Mouse (Mus musculus) urinary bladder, postnatal 25 days (tissue): ENCODE results near the gene Aldh1a3.

Experiments used
- DNase-seq: peaks from one replicate; pipeline ENCODE4 v3.0.0; 2022; ENCODE audit warnings: low spot score

Aldh1a3 gene

DNA sequence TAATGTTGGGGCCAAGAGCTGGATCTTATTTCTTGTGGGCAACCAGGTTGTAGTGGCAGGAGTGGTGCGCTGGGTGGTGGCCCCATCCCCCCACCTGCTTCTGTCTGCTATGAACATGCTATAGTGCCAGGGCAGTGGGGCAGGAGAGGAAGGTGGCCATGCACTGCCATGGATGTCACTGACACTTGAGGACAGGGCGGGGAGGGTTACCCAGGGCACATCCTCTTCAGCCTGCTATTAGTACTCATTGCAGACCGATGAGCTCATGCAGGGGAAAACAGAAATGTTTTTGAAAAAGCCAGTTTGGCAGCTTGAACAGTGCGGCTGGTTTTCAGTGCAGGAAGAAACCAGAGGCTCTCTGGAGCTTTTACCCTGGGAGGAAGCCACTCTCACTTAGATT, 10.5 kb downstream of the Aldh1a3 start:
- no peak for DNase-seq

DNA sequence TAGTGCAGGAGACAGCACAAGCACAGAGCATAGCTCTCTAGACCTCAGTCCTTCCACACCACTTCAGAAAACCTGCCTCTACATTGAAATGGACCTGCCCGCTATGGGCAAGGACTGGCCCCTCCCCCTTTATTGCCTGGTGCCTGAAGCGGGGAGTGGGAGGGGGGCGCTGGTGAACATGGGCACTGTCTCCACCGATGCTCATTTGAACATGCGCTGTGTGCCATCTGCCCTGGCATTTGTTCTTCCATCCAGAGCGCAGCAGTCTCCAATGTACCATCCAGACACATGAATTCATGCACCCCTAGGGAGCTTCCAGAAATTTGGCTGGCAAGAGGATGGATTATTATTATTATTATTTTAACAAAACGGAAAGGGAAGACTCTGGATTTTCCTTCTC, 14.2 kb downstream of the Aldh1a3 start:
- DNase-seq: no peak

DNA sequence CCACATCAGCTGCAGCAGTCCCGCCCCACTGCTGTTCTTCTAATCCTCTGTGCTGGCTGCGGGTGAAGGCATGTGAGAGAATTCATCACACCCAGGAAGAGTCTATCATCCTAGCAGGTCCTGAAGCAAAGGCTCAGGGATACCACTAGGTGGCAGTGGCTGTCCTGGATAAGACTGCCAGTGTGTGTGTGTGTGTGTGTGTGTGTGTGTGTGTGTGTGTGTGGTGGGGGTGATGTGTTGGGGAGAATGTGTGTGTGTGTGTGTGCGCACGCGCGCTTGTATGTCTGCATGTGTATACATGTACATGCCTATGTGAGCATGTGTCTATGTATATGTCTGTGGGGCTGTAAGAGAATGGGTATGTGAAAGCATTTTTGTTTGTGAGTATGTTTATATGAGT, 17.9 kb downstream of the Aldh1a3 start:
- DNase-seq: peak; percentile 30

DNA sequence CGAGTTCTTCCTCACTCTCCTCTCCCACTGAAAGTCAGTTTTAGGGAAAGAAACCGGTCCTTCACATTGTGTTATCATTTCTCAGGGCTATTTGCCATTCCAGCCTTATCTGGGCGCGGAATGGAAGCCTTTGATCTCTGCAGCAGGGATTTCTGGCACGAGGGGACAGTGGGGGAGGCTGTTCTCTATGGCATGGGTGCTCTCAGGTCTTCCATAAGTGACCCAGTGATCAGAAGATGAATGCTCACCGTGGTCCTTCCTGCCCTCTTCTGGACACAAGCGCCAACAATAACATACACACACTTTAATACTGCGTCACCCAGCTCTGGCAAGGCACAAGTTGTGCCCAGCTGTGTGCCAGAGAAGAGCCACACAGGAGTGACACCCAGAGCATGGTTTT, 20.3 kb downstream of the Aldh1a3 start:
- no peak for DNase-seq

DNA sequence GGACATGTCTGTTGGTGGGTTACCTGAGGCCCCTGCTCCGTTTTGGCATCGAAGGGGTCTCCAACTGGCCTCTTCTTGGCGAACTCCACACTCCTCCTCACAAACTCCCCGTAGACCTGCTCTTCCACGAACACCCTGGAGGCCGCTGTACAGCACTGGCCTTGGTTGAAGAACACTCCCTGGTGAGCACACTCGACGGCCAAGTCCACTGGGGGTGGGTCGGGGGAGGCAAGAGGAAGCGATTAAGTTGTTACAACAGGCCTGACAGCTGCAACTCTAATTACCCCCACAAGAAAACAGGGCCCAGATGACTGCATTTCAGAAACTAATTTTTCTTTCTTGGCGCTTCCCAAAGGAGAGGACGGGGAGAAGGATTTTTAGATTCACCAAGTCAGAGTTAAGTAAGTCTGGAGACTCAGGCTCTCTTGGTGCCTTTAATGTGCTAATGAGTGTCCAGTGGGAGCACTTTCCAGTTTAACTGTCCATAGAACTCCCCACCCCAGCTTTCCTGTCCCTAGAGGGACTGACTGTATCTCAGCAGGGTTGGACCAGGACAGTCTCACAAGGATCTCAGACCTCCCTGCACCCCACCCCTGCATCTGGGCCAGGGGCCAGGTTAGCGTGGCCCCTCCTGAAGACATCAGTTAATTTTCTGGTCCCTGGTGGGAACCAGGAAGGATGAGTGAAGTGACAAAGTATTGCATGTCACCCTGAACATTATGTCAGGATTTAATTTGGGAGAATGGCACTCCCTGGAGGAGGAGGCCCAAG, 21.2 kb downstream of the Aldh1a3 start:
- no peak for DNase-seq

DNA sequence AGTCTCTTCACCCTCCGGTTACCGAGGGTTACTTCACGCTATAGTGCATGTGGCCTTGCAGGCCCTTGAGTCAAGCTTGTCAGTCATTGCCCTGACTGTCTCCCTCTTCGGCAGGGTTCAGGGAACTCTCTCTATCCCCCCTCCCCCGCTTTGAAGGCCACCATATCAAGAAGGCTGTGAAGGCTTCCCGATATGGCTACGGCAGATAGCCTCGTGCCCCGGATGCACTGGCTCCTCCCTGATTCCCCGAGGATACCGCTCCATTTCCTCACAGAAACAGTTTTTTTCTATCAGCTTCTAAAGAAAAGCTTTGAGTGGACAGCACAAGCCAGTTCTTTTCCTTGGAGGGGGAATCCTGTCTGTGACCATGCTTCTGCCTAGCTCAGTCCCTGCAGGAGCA, 21.8 kb downstream of the Aldh1a3 start:
- DNase-seq: no peak

DNA sequence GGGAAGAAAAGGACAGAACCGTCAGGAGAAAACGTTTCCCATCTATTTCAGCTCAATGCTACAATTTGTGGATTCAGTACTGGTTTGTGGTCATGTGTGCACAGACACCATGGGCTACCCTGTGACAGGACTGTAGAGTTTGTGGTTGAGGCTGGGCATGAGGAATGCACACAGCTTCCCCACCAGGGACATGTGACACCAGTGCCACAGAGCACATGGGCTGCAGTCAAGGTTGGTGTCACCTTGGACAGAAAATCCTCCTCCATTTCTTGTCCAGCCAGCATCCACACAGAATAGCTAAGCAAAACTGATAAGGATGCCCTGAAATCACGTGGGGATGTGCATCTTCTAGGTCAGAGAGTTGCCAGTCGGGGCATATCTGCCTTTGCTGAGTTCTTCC, 22.5 kb downstream of the Aldh1a3 start:
- DNase-seq: no peak

DNA sequence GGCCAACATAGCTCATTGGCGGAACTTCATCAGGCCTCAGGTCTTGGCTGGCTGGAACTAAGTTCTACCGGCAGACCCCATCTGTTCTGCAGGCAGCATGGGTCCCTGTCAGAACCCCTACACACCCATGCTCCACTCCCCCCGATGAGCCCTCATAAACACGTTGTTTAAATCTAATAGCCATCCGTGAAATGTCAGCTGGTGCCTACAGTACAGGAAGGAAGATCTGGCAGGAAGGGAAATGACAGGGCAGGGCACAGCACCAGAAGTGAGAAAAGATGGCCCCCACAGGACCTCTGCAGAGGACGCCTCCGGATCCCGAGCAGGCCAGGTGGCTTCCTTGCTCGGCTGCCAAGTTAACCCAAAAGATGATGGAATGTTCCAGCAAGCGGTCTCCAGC, 23.2 kb downstream of the Aldh1a3 start:
- no peak for DNase-seq

DNA sequence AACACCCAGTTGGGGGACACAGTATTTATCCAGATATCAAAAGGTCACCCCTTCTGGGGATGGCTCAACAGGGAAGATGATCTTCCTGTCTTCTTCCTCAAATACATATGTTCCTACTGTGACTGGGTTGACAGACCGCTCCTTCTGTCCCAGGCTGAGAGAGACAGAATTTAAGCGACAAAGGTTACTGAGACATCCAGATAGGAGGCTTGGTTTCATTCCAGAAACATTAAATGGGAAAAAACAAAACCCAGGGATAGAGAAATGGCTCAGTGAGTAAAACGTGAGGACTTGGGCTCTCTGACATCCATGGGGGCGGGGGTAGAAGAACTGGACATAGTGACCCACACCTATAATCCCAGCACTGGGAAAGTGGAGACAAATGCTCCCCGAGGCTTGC, 24.4 kb downstream of the Aldh1a3 start:
- DNase-seq: no peak

DNA sequence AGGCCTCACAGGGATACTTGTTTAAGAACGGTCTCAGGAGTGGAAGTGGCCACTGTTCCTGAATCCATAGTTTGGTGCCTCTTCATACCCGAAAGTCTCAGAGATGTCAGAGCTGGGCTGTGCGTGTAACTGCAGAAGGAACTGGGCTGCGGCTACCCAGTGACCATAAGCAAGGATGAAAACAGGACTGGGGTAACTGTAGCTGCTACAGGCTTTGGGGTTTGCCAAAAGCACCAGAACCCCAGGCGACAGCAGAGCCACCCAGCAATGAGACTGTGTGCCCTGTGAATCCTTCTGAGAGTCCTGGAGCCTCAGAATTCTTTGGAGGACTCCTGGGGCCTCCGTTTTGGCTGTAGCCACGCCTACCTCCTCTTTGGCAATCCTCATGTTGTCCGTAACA, 25.7 kb downstream of the Aldh1a3 start:
- no peak for DNase-seq

DNA sequence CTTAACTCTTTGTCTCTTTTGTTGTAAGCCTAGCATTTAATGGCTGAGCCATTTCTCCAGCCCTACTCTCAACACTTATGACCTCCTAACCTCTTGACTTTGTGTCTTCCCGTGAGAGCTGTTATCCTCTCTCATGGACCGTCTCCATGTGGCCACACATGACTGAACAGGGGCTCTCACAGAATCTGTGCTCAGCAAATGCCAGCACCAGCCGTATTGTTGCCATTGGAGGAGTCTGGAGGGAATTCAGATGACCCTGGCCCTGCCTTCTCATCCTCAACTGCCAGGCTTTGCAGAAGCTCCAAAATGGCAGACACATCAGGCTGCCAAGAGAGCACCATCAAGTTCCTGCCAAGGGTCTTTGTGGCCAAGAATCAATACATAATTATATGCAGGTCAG, 30.0 kb downstream of the Aldh1a3 start:
- DNase-seq: no peak

DNA sequence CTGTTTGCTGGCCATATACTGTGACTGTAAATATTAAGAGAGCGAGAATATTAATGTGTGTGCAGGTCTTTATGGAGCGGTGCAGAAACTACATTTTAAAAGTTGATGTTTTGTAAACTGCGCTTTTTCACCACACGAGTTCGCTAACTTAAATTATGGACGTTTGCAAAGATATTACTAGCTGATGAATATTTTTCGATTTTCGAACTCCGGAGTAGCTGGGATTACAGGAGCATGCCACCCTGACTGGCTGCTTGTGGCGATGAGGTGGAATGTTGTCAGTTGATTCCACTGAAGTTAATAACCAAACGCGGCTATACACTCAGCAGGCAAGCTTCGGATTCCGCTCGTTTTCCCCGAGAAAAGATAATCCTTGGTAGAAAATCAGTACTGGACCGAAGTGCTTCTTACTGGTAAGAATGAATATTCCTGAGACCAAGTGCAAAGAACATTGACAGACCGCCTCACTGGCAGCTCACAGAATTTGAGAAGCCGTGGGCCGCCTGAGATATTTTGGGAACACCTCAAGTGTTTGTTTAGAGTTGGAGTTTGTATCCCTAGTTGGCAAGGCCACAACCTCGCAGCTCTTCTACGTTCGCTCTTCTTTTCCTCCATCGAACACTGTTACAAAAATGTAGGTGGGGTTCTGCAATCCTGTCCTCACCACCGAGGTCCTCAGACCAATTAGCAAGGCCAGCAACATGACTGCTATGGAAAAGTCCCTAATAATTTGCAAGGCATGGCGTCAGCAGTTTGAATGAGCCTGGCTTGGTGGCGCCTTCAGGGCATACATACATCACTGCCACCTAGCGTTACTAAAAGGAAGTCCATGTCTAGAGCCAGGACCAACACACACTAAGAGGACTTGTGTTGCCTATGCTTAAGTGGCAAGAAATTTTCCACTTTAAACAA, 38.4 kb downstream of the Aldh1a3 start:
- peak; percentile 46 for DNase-seq

DNA sequence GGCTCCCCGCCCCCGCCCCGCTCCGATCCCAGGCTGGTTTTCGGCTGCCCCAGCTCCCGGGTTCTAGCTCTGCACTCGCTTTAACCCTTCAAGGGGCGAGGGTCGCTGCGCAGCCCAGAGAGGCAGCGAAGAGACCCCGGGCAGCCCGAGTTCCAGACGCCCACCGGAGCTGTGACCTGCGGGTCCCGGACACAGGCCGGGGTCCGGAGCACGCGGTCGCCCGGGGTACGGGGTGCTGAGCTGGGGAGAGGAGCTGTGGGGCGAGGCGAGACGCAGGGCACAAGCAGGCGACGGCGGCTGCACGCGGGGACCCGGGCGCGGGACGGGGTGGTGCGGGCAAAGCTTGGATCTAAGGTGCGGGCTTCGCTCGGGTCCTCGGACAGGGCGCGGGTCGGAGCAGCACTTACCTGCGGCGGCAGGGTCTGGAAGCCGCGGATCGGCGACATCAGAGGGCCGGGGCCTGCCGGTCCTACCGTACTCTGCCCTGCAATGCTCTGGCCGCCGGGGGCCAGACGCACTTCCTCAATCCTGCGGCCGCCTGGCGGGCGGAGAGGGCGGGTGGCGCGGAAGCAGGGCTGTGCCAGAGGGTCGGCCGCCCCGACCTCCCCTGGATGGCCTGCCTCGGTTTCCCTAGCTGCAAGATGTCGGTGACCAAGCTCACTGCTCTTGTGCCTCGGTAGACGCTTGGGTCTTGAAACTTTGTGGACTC, 39.4 kb downstream of the Aldh1a3 start, which contains the start of gene Lrrk1:
Gene Lrrk1, minus strand, starts transcription at position 538 of the 709 bp plus-strand sequence.
- peak; percentile 56 for DNase-seq

DNA sequence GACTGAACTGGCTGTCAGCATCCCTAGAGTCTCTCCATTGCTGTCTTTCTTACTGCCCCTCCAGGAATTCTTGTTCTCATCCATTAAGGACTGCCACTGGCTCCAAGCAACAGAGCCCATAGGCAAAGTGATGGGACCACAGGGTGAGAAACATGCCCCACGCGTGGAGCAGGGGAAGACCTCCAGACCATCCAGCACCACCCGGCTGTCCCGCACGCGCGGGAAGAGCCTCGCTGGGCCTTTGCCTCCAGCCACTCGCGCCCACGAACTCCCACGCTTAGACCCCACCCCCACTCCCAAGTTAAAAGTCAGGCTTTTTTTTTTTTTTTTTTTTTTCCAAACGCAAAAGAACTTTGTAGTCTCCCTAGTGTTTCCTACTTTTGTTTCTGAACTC, 39.9 kb downstream of the Aldh1a3 start:
- DNase-seq: no peak

DNA sequence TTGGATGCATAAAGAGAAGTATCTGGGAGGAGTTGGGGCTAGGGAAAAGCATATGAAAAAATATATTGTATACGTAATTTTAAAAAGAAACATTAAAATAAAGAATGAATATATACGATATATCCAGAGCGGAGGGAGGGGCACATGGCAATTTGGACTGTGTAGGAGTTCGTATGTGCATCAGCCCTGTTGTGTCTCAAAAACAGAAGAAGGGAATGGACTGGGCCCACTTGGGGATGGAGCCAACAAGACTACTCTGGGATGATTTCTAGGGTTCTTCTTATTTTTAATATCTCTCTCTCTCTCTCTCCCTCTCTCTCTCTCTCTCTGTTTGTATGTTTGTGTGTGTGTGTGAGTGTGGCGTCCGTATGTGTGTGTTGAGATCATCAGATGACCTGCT, 40.9 kb downstream of the Aldh1a3 start:
- DNase-seq: no peak

DNA sequence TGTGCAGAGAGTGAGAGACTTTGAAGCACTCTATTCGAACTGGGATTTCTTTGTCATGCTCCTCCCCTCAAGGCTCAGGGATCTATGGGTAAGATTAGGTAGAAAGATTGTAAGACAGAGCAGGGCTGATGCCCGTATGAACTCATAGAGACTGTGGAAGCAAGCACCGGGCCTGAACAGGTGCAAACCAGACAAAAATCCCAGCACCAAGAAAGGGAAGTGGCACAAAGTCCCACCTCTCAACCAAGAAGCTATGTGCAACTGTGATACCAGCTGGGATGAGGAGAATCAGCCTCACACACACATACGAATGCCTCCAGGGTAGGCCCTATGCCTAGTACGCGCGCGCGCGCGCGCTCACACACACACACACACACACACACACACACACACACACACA, 41.5 kb downstream of the Aldh1a3 start:
- DNase-seq: no peak

DNA sequence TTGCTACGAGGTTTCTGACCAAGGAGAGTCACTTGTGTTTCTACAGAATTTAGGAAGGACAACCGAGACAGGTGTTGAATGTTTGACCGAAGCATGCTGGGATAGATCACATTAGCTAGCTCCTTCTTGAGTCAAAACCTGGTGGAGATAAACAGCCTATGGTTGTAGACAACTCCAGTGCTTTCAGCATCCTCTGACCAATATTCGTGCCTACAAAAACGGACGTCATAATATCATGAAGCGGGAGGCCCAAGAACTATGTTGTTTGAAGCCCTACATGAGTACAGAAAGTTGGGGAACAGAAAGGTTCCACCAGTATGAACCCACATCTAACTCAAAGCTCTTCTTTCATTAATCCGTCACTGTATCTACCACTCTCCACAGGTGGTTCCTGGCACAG, 42.4 kb downstream of the Aldh1a3 start:
- DNase-seq: no peak

DNA sequence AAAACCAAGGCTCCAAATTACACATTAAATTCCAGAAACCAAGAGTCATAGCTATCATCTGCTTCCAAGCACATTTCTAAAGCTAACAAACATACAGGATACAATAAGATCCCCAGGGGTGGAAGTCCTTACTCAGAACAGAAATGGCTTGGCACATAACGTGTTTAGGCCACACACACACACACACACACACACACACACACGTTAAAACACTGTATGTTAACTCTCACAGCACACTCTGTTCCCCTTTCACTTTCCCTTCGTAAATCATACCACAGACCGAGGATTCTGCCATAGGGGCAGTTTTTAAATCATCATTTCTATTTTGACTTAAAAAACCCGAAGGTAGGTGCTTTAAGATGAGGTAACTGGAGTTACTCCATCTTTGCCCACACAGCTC, 43.1 kb downstream of the Aldh1a3 start:
- DNase-seq: no peak

DNA sequence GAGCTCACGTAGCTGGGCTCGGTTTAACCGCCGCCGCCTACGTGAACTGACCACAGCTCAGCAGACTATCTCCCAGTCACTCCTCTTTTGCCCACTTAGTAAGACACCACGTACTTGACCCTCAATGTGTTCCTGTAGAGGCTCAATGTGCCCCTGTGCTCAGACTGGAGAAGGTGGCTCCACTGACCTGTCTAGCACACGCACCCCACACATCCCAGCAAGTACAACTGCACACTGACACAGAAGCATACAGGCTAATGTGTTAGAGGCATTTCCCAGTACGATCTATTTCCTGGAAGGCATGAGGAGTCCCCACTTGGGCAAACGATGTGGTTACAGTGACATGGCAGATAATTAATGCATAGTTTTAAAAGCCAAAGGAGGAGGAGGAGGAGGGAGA, 50.8 kb downstream of the Aldh1a3 start:
- no peak for DNase-seq

DNA sequence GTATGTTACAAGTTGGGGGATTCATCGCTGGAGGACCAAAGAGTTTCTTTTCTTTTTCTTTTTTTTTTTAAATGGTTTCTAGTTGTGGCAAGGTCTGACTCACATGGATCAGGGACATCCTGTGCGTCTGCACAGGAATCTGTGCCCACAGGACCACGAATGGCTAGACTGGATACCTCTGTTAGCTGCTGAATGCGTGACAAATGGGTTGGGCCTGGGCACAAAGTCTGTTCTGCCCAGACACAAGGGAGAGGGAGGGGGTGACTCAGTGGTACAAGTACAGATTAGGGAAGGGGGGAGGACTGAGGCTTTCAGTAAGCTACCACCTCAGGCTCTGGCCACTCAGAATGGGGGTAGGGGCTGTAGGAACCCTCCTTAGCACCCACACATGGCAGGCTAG, 51.6 kb downstream of the Aldh1a3 start:
- no peak for DNase-seq

DNA sequence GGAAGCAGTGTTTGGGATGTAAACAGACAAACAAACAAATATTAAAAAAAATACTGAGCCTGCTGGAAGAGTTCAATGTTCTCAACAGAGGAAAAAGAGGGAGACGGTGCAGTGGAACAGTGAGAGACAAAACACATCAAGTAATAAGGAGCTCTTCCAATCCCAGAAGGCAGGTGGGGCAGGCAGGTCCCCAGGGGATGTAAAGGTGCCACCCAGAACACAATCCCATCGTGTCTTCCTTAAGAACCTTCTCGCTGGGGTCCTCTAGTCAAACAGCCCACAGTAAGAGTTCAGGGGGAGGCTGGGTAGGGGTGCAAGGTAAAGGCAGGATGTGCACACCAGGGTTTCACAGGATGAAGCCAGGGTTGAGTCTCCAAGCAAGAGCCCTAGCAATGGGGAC, 53.9 kb downstream of the Aldh1a3 start:
- DNase-seq: no peak

DNA sequence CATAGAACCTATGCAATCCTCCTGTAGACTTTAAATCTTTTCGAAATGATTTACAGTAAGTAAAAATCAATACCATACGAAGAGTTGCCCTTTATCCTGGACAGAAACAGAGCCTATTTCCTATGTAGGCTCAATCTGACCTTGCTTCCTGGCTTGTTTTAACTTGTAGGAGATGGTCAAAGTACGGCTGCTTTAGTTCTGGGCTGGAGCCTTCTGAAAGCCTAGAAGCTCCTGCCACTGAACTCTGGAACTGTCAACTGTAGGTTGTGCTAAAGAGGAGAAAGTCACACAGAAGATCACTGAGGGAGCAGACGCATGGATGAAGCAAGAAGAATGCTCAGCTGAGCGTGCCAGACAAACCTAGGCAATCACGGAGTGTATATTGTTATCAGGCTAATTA, 56.3 kb downstream of the Aldh1a3 start:
- no peak for DNase-seq

DNA sequence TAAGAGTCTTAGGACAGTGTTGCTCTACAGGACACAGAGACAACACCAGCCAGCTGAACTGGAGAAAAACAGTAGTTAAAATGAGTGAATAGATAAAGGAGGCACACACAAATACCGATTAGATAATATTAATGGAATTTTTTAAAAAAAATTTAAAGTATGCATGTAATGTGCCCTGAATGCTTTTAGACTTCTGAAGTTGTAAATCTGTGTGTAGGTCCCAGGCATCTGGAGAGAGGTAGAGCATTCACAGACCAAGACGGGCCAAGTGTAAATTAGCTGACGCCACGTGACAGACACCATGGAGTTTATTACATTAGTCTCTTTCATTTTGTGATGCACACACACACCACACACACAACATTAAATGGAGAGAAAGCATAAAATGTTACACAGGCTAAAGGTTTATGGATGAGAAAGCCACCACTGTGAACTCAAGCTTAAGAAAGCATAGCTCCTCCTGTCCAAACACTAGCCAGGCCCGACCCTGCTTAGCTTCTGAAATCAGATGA, 57.3 kb downstream of the Aldh1a3 start:
- DNase-seq: no peak
